Mouse (Mus musculus) B cell, adult 2 months (primary cell): ENCODE results near the gene Zdhhc12.
A peak's percentile ranks its signal among the peaks of the same experiment; 100 is the strongest.

Experiments used
- DNase-seq, 2 experiments: peaks; one replicate each; pipeline ENCODE4 v3.0.0; 2022

Gene Zdhhc12

GRCm38 (mm10) chr2:30095882-30096527 lies 2.6 kb upstream of the Zdhhc12 start:
- DNase-seq, result peak; percentile 73 to 78

- DNase-seq, result no peak
These were observed 750 bp upstream of the Zdhhc12 start for GRCm38 (mm10) chr2:30094208-30094588.

GRCm38 (mm10) chr2:30092280-30092918 lies 1.0 kb downstream of the Zdhhc12 start:
- no peak for DNase-seq

- no peak for DNase-seq
These were observed 1.9 kb downstream of the Zdhhc12 start for GRCm38 (mm10) chr2:30091521-30091920.

GRCm38 (mm10) chr2:30087310-30087709 lies 6.1 kb downstream of the Zdhhc12 start:
- peak; percentile 38 to 43 for DNase-seq

GRCm38 (mm10) chr2:30084632-30085031 lies 8.8 kb downstream of the Zdhhc12 start:
- DNase-seq, result no peak

GRCm38 (mm10) chr2:30084113-30084512 lies 9.3 kb downstream of the Zdhhc12 start:
- DNase-seq, result peak; percentile 21 to 29

- DNase-seq, result no peak
These were observed 13.2 kb downstream of the Zdhhc12 start for GRCm38 (mm10) chr2:30080181-30080800.

GRCm38 (mm10) chr2:30078760-30079159 lies 14.7 kb downstream of the Zdhhc12 start:
- DNase-seq, result no peak

GRCm38 (mm10) chr2:30078349-30078712 lies 15.1 kb downstream of the Zdhhc12 start:
- DNase-seq, result no peak

GRCm38 (mm10) chr2:30077502-30078348 lies 15.7 kb downstream of the Zdhhc12 start, which contains the start of gene Pkn3:
Pkn3 (plus strand) TSS chr2:30077684.
- peak; percentile 86 to 90 for DNase-seq

- DNase-seq, result no peak
These were observed 16.5 kb downstream of the Zdhhc12 start for GRCm38 (mm10) chr2:30076959-30077358.

GRCm38 (mm10) chr2:30076439-30076838 lies 17.0 kb downstream of the Zdhhc12 start:
- DNase-seq, result no peak

GRCm38 (mm10) chr2:30075625-30076024 lies 17.8 kb downstream of the Zdhhc12 start:
- no peak for DNase-seq

- DNase-seq, result no peak
These were observed 20.2 kb downstream of the Zdhhc12 start for GRCm38 (mm10) chr2:30073285-30073684.

- no peak for DNase-seq
These were observed 20.6 kb downstream of the Zdhhc12 start for GRCm38 (mm10) chr2:30072875-30073274.

- no peak for DNase-seq
These were observed 25.5 kb downstream of the Zdhhc12 start for GRCm38 (mm10) chr2:30067962-30068361.

GRCm38 (mm10) chr2:30067031-30067888 lies 26.2 kb downstream of the Zdhhc12 start:
- DNase-seq, result peak; percentile 49 to 60

- DNase-seq, result peak; percentile 89 to 92
These were observed 27.2 kb downstream of the Zdhhc12 start for GRCm38 (mm10) chr2:30066046-30066901.

GRCm38 (mm10) chr2:30064298-30064697 lies 29.1 kb downstream of the Zdhhc12 start:
- DNase-seq, result no peak

GRCm38 (mm10) chr2:30063791-30064190 lies 29.7 kb downstream of the Zdhhc12 start:
- DNase-seq, result no peak
